Mouse (Mus musculus): ENCODE data around the gene Nav2. TPM values are rescaled to one million over a fixed set of nuclear protein-coding genes. Genes with fewer than 3 reads are reported as not detected.

The Nav2 gene
- polyA plus RNA-seq, 1 experiment = 21.9 TPM

- H3K79me2 ChIP-seq (ENCODE audit: control insufficient read depth, insufficient read depth) = peaks cover 6% of the 10 kb centered on the region
- H3K4me2 ChIP-seq (ENCODE audit: low read depth) = no peak overlapping the region
- H3K27me3 ChIP-seq (ENCODE audit: control insufficient read depth, insufficient read depth, insufficient read length) = no peaks in the 10 kb centered on the region
- no peak overlapping the region for H3ac ChIP-seq (ENCODE audit: control insufficient read depth, insufficient read length)
- TF ChIP-seq TCF3 (IDR thresholded peaks at IDR 0.05; ENCODE audit: insufficient read length, low read depth) (no peak), POLR2AphosphoS2 (IDR thresholded peaks at IDR 0.05; ENCODE audit: insufficient read length, low read depth) (peak; percentile 8)
- H3K36me3 ChIP-seq (ENCODE audit: control insufficient read depth, insufficient read depth) = peaks cover 44% of the 10 kb centered on the region
- H3K4me3 ChIP-seq = no peak overlapping the region
Observed at GRCm38 (mm10) chr7:48864671-48865458, 43.7 kb upstream of the Nav2 start.

DNA sequence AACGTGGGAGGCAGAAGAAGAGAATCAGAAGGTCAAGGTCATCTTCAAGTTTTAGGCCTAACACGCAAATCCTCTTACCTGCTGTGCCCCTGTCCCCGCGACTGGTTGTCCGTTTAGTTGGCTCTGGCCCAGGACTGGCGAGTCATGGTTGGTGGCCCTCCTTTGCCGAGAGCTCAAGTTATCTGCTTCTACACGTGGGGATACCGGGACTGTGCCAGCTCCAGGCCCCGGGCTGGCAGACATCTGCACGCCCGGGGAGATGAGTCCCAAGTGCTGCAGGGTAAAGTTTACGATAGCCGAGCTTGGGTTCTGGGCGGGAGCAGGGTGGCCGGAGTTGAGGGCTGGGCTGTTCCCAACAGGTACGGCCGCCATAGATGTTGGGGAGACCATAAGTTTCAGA lies 40.9 kb upstream of the Nav2 start:
- no peak overlapping the region for H3ac ChIP-seq (ENCODE audit: control insufficient read depth, insufficient read length)
- no peak overlapping the region for H3K4me3 ChIP-seq
- peaks cover 6% of the 10 kb centered on the region for H3K79me2 ChIP-seq (ENCODE audit: control insufficient read depth, insufficient read depth)
- H3K36me3 ChIP-seq (ENCODE audit: control insufficient read depth, insufficient read depth) = peaks cover 68% of the 10 kb centered on the region
- H3K4me2 ChIP-seq (ENCODE audit: low read depth) = no peak overlapping the region
- TF ChIP-seq MAX (IDR thresholded peaks at IDR 0.05; ENCODE audit: low read depth) (no peak), POLR2A (IDR thresholded peaks at IDR 0.05; ENCODE audit: insufficient read length, low read depth) (peak; percentile 9), POLR2AphosphoS2 (IDR thresholded peaks at IDR 0.05; ENCODE audit: insufficient read length, low read depth) (no peak), SRF (IDR thresholded peaks at IDR 0.05; ENCODE audit: control insufficient read depth, insufficient read length, low read depth) (no peak), TCF12 (IDR thresholded peaks at IDR 0.05; ENCODE audit: insufficient read depth, poor library complexity, severe bottlenecking) (no peak), TCF3 (IDR thresholded peaks at IDR 0.05; ENCODE audit: insufficient read length, low read depth) (no peak), E2F4 (IDR thresholded peaks at IDR 0.05; ENCODE audit: insufficient read depth) (no peak)
- H3K27me3 ChIP-seq (ENCODE audit: control insufficient read depth, insufficient read depth, insufficient read length) = no peaks in the 10 kb centered on the region

DNA sequence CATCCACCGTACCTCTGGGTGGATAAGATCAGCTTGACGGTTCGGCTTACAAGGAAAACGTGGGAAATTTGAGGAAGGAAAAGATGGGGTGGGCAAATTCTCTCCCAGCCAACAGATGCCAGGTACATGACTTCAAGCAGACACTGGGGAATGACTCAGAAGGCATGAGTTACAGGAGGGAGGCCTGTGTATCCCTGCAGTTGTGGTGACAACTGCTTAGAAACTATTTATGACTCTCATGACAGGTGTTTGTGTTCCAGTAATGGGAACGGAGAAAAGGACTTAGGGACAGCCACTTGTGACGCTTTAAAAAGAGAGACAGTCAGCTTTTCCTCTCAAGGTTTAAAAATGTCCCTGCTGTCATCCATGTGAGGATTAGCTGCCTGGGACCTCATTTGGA lies 38.4 kb upstream of the Nav2 start:
- Histone ChIP-seq H3K4me3 (no peak overlapping the region), H3ac (ENCODE audit: control insufficient read depth, insufficient read length) (no peak overlapping the region), H3K4me2 (ENCODE audit: low read depth) (no peak overlapping the region), H3K27me3 (ENCODE audit: control insufficient read depth, insufficient read depth, insufficient read length) (no peaks in the 10 kb centered on the region), H3K36me3 (ENCODE audit: control insufficient read depth, insufficient read depth) (peaks cover 82% of the 10 kb centered on the region), H3K79me2 (ENCODE audit: control insufficient read depth, insufficient read depth) (peaks cover 11% of the 10 kb centered on the region)
- peak; percentile 65 to 94 (median 81) for TF ChIP-seq MYOD1 (IDR thresholded peaks at IDR 0.05; ENCODE audit: control insufficient read depth in 1 of 3, insufficient read length in 2 of 3, low read depth in 2 of 3)
- no peak for TF ChIP-seq POLR2A (IDR thresholded peaks at IDR 0.05; ENCODE audit: insufficient read length, low read depth)
- TF ChIP-seq TCF12 (IDR thresholded peaks at IDR 0.05; ENCODE audit: insufficient read depth, poor library complexity, severe bottlenecking) = peak; percentile 95
- peak in 2 of 3 experiments; percentile 87 to 97 for TF ChIP-seq MYOG (IDR thresholded peaks at IDR 0.05; ENCODE audit: control insufficient read depth in 1 of 3, insufficient read depth in 1 of 3, insufficient read length in 2 of 3, low read depth in 2 of 3)
- no peak for TF ChIP-seq POLR2AphosphoS2 (IDR thresholded peaks at IDR 0.05; ENCODE audit: insufficient read length, low read depth)
- TF ChIP-seq REST (IDR thresholded peaks at IDR 0.05; ENCODE audit: insufficient read depth, insufficient read length) = no peak
- no peak for TF ChIP-seq CEBPB (IDR thresholded peaks at IDR 0.05; ENCODE audit: insufficient read depth, poor library complexity, severe bottlenecking)
- peak; percentile 45 for TF ChIP-seq TCF3 (IDR thresholded peaks at IDR 0.05; ENCODE audit: insufficient read length, low read depth)
- TF ChIP-seq USF1 (IDR thresholded peaks at IDR 0.05; ENCODE audit: low read depth) = no peak

DNA sequence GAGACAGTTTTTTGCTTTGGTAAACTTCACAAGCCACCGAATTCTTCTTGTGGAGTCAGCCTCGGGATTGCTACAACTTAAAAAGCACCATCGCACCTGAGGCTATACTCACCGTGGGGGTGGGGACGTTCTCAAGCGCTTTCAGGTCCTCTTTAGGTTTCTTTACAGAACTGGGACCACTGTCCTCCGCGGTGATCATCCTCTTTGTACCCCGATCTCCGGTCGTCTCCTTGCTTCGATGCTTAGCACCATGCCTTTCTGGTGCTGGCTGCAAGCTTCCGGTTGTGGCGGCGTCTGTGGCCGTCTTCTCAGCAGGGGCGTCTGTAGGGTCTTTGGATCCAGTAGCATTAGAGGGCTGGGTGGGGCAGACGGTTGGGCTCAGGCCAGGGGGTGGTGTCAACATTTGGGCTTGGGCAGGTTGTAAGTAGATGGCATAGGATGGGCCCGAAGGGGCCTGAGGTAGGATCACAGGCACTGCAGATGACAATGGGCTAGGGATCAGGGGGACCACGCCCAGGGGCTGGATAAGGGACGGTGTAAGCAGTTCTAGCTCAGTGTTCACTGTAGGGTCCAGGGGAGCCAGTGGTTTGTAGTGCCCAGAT lies 37.8 kb upstream of the Nav2 start:
- Histone ChIP-seq H3K36me3 (ENCODE audit: control insufficient read depth, insufficient read depth) (peaks cover 81% of the 10 kb centered on the region), H3K4me2 (ENCODE audit: low read depth) (peak overlapping the region; percentile 24), H3ac (ENCODE audit: control insufficient read depth, insufficient read length) (no peak overlapping the region), H3K4me3 (no peak overlapping the region), H3K79me2 (ENCODE audit: control insufficient read depth, insufficient read depth) (peaks cover 14% of the 10 kb centered on the region), H3K27me3 (ENCODE audit: control insufficient read depth, insufficient read depth, insufficient read length) (no peaks in the 10 kb centered on the region)
- TF ChIP-seq E2F4 (IDR thresholded peaks at IDR 0.05; ENCODE audit: insufficient read depth) = no peak
- peak; percentile 41 for TF ChIP-seq POLR2AphosphoS2 (IDR thresholded peaks at IDR 0.05; ENCODE audit: insufficient read length, low read depth)

DNA sequence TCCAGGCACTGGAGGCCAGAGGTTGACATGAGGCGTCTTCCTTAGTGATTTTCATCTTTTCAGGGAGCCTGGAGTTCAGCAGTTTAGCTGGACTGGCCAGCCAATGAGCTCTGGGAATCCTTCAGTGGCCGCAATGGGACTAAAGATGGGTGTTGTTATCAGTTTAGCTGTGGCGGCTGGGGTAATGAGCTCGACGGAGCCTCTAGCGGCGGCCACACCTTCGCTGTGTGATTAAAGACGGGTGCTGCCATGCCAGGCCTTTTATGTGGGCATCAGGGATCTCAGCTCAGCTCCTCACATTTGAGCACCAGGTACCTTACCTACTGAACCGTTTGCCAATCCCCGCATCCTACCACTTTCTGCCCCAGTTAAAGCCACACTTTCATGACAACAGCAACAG lies 37.2 kb upstream of the Nav2 start:
- no peak overlapping the region for H3K4me3 ChIP-seq
- H3ac ChIP-seq (ENCODE audit: control insufficient read depth, insufficient read length) = no peak overlapping the region
- H3K4me2 ChIP-seq (ENCODE audit: low read depth) = no peak overlapping the region
- H3K36me3 ChIP-seq (ENCODE audit: control insufficient read depth, insufficient read depth) = peaks cover 79% of the 10 kb centered on the region
- no peaks in the 10 kb centered on the region for H3K27me3 ChIP-seq (ENCODE audit: control insufficient read depth, insufficient read depth, insufficient read length)
- no peak for TF ChIP-seq TCF3 (IDR thresholded peaks at IDR 0.05; ENCODE audit: insufficient read length, low read depth)
- no peak for TF ChIP-seq MYOG (IDR thresholded peaks at IDR 0.05; ENCODE audit: control insufficient read depth in 1 of 3, insufficient read depth in 1 of 3, insufficient read length in 2 of 3, low read depth in 2 of 3)
- peaks cover 20% of the 10 kb centered on the region for H3K79me2 ChIP-seq (ENCODE audit: control insufficient read depth, insufficient read depth)
